Mouse (Mus musculus) stomach, embryonic 14.5 days (tissue): Measurements from ENCODE around the gene Igf2r. TPM values are rescaled to one million over a fixed set of nuclear protein-coding genes. Genes with fewer than 3 reads are reported as not detected.

Source experiments
- ATAC-seq: fragments of 200-750 bp; cut with Nextera tagmentation; 2 replicates; pipeline ENCODE4 v1.8.0; 2017; ENCODE audit warnings: low read depth, moderate TSS enrichment; ENCODE audit not compliant: insufficient number of reproducible peaks, insufficient read depth, low FRiP score
- H3K27ac ChIP-seq: fragments of 300-500 bp; sonication (generic); 2 replicates; pipeline ENCODE4 v1.5.1; 2014; ENCODE audit warnings: mild to moderate bottlenecking, low read length, moderate library complexity, mixed read lengths
- H3K27me3 ChIP-seq: fragments of 300-500 bp; sonication (generic); 2 replicates; pipeline ENCODE4 v1.6.1; 2014; ENCODE audit warnings: low read length, control low read depth, mixed read lengths; ENCODE audit not compliant: control insufficient read depth, insufficient read depth
- H3K36me3 ChIP-seq: fragments of 300-500 bp; sonication (generic); 2 replicates; pipeline ENCODE4 v1.6.1; 2014; ENCODE audit warnings: mild to moderate bottlenecking, control low read depth, low read length, moderate library complexity, mixed read lengths; ENCODE audit not compliant: control insufficient read depth, insufficient read depth
- H3K4me1 ChIP-seq: fragments of 300-500 bp; sonication (generic); 2 replicates; pipeline ENCODE4 v1.6.1; 2014; ENCODE audit warnings: low read length, control low read depth, mixed read lengths; ENCODE audit not compliant: control insufficient read depth, insufficient read depth
- H3K4me2 ChIP-seq: fragments of 300-500 bp; sonication (generic); replicated peaks from 2 replicates; pipeline ENCODE4 v1.6.1; 2014; ENCODE audit warnings: low read depth, low read length, control low read depth
- H3K4me3 ChIP-seq: fragments of 300-500 bp; sonication (generic); 2 replicates; pipeline ENCODE4 v1.5.1; 2014; ENCODE audit warnings: low read depth, low read length, control low read depth
- H3K9ac ChIP-seq: fragments of 300-500 bp; sonication (generic); replicated peaks from 2 replicates; pipeline ENCODE4 v1.6.1; 2014; ENCODE audit warnings: low read depth, mild to moderate bottlenecking, control low read depth, low read length, moderate library complexity, mixed read lengths
- H3K9me3 ChIP-seq: fragments of 300-500 bp; sonication (generic); 2 replicates; pipeline ENCODE4 v1.6.1; 2016; ENCODE audit warnings: low read depth, low read length, control low read depth; ENCODE audit not compliant: control insufficient read depth
- WGBS: fragments of 180-500 bp; shearing (Covaris S2); extraction: QIAGEN DNeasy Blood & Tissue Kit; methylation state at CpG from one replicate; pipeline ENCODE4 v1.1.7; 2014; 5-methylcytosine and 5-hydroxymethylcytosine counted together
- polyA plus RNA-seq: library from polyadenylated mRNA; unstranded; fragments of >200 nt; fragmentation: Nextera tagmentation; extraction: Ambion mirVana; gene quantifications from 2 replicates; pipeline ENCODE4 v1.2.1, GENCODE M21; 2014

Igf2r gene
- polyA plus RNA-seq, 1 experiment from 2014 or later: 46.0 TPM

DNA sequence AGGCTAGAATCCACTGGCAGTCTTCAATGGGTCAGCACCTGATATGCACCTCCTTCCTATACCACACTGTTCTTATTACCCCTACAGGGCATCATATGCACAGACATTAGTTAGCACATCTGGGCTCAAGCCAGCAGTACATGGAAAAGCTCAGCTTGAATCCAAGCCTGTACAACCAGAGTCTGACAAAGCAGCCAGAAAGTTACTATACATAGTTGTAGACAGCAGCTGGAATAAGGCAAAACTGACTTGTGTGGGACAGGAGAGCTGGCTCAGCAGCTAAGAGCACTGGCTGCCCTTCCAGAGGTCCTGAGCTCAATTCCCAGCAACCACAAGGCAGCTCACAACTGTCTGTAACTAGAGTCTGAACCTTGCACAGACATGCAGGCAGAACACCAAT lies 57.3 kb downstream of the Igf2r start:
- Histone ChIP-seq H3K9ac (no peak overlapping the region), H3K9me3 (no peaks in the 10 kb centered on the region), H3K36me3 (peaks cover 52% of the 10 kb centered on the region), H3K4me1 (no peaks in the 10 kb centered on the region), H3K27me3 (no peaks in the 10 kb centered on the region), H3K4me2 (no peak overlapping the region), H3K27ac (no peak overlapping the region), H3K4me3 (no peak overlapping the region)
- ATAC-seq: no peak

DNA sequence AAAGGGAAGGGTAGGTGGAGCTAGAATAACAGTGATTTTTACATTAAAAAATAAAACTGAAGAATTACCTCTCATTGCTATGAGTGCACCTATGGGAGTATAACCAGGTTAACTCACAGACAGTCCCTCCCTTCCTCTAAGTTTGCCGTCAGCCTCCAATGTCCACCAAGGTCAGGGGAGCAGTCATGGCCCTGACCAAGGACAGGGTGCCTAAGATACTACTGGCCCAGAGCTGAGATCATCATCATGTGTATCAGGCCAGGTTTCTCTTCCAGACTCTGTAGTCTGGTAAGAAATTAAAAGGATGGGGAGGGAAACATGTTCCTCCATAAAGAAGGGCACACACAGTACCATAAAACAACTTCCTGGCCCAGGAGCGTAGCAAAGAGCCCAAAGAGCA lies 58.5 kb downstream of the Igf2r start:
- no peaks in the 10 kb centered on the region for H3K4me1 ChIP-seq
- no peak overlapping the region for H3K4me3 ChIP-seq
- no peaks in the 10 kb centered on the region for H3K27me3 ChIP-seq
- H3K4me2 ChIP-seq: no peak overlapping the region
- WGBS: 96% methylated on average over 2 of the region's 2 CpGs
- H3K9ac ChIP-seq: no peak overlapping the region
- ATAC-seq: no peak
- H3K36me3 ChIP-seq: peaks cover 48% of the 10 kb centered on the region
- no peak overlapping the region for H3K27ac ChIP-seq
- H3K9me3 ChIP-seq: no peaks in the 10 kb centered on the region

DNA sequence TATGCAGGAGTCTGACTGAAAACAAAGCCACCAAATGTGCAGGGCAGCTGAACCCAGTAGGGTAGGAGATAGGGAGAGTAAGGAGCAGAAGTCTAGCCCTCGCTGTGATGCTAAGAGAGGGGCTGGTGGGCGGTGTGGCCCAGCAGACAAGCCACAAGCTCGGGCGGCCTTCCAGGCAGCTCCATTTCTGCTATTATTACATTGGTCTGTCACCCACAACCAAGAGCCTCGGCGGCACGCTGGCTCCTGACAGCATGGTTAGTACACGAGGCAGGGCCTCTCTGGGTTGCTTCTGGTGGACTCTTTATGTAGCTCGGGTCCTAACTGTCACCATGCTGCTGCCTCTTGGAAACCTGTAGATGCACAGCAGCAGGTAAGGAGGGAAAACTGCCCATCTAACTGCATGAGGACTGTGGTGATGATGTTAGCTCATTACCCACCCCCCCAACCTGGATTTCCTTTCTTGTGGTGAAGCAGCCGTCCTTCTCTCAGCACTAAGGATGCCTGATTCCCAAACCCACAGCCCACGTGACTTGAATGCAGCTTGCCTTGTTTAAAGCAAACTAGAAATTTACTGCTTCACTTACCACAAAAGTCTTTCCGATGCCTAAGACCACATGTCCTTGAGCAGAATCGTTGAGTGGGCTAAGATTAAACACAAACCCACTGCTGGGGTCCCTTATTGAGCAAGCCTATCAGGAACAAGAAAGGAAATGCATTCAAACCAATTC lies 59.2 kb downstream of the Igf2r start:
- WGBS: 88% methylated on average over 13 of the region's 13 CpGs

DNA sequence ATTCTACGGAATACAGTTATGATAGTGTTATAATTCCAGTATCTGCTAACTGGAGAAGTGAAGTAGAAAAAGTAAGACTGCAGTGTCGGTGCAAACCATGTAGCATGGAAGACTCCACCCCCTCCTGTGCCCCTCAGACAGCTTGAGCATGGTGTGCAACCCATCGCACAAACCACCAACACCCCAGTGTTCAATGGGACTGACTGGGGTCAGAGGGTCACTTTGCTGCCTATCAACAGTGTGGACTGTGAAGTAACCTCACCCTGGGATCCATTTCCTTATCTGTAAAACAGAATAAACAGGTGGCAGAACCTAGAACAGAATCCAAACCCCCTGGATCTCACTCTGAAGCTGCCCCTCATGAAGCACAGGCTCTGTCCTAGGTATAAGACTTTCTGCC lies 61.1 kb downstream of the Igf2r start:
- no peak overlapping the region for H3K27ac ChIP-seq
- ATAC-seq: no peak
- H3K27me3 ChIP-seq: no peaks in the 10 kb centered on the region
- no peak overlapping the region for H3K9ac ChIP-seq
- H3K4me3 ChIP-seq: no peak overlapping the region
- WGBS: 78% methylated on average over 3 of the region's 3 CpGs
- H3K9me3 ChIP-seq: no peaks in the 10 kb centered on the region
- H3K36me3 ChIP-seq: peaks cover 60% of the 10 kb centered on the region
- H3K4me1 ChIP-seq: no peaks in the 10 kb centered on the region
- H3K4me2 ChIP-seq: no peak overlapping the region

More for the DNA sequence above, 59.2 kb downstream of the Igf2r start:
- Histone ChIP-seq H3K4me1 (no peaks in the 10 kb centered on the region), H3K4me3 (no peak overlapping the region), H3K9ac (no peak overlapping the region), H3K9me3 (no peaks in the 10 kb centered on the region), H3K36me3 (peaks cover 50% of the 10 kb centered on the region), H3K27me3 (no peaks in the 10 kb centered on the region), H3K27ac (no peak overlapping the region), H3K4me2 (no peak overlapping the region)
- ATAC-seq: no peak

DNA sequence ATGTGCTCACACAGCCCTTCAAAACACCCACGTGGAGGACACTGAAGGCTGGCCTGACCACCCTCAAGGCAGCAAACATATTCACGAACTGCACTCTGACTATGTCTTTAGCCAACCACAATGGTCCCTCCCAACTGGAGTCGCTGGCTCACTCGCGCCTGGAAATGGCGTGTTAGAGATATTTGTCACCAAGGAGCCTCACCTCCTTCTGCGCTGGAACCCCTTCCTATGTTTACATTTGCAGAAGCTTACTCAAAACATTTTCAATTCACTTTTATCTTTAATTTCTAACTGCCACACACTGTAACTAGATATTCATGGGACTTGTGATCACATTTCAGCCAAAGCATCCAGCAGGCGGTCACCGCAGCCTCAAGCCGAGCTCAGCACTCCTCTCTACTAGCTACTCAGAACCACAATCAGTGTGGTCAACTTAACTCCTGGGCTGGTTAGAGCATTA lies 62.8 kb downstream of the Igf2r start:
- no peaks in the 10 kb centered on the region for H3K4me1 ChIP-seq

DNA sequence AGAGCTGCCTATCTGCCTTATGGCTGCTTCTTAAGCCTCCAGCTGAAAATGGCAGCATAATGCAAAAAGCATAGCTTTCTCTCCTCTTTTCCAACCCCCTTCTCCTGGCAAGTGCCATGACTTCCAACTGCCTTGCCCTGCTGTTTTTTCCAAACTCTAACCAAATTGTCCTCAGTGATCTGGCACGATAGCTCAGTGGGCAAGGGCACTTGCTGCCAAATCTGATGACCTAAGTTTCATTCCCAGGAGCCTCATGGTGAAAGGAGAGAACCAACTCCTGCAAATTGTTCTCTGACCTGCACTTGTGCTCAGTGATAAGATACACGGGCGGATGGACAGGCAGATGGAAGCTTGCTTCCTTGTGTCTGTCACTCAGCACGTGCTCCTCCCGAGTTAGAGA lies 66.6 kb downstream of the Igf2r start:
- ATAC-seq: no peak
- H3K4me2 ChIP-seq: no peak overlapping the region
- H3K27ac ChIP-seq: no peak overlapping the region
- 75% methylated on average over 5 of the region's 5 CpGs for WGBS
- peaks cover 68% of the 10 kb centered on the region for H3K36me3 ChIP-seq
- H3K9ac ChIP-seq: no peak overlapping the region
- H3K4me3 ChIP-seq: no peak overlapping the region
- no peaks in the 10 kb centered on the region for H3K27me3 ChIP-seq
- no peaks in the 10 kb centered on the region for H3K4me1 ChIP-seq
- H3K9me3 ChIP-seq: no peaks in the 10 kb centered on the region

More for the DNA sequence above, 62.8 kb downstream of the Igf2r start:
- H3K9ac ChIP-seq: no peak overlapping the region
- H3K27me3 ChIP-seq: no peaks in the 10 kb centered on the region
- 57% methylated on average over 10 of the region's 10 CpGs for WGBS
- peaks cover 68% of the 10 kb centered on the region for H3K36me3 ChIP-seq
- ATAC-seq: no peak
- H3K9me3 ChIP-seq: no peaks in the 10 kb centered on the region
- no peak overlapping the region for H3K27ac ChIP-seq
- H3K4me2 ChIP-seq: no peak overlapping the region
- no peak overlapping the region for H3K4me3 ChIP-seq

DNA sequence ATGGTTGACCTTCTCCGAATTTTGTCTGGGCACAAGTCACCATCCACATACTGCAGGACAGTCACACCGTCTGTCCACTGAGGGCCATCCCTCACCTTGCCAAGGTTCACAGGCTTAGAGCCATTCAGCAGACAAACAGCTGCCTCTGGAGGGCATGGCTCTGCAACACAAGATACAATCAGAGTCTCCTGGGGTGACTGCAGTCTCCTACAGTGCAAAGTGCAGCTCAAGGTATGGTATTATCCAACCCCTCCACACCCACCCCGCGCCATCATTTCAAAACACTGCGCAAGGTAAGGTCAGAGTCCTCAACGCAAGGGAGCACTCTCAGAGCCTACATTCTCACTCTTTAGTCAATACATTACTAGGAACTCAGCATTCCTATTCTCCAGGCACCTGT lies 69.1 kb downstream of the Igf2r start:
- Histone ChIP-seq H3K4me2 (no peak overlapping the region), H3K4me3 (no peak overlapping the region), H3K4me1 (no peaks in the 10 kb centered on the region), H3K9ac (no peak overlapping the region), H3K9me3 (0 out of 2 replicates have a peak, but pooled peaks cover 3% of the 10 kb centered on the region), H3K27ac (no peak overlapping the region), H3K27me3 (no peaks in the 10 kb centered on the region), H3K36me3 (peaks cover 63% of the 10 kb centered on the region)
- ATAC-seq: no peak
- WGBS: 94% methylated on average over 6 of the region's 6 CpGs

DNA sequence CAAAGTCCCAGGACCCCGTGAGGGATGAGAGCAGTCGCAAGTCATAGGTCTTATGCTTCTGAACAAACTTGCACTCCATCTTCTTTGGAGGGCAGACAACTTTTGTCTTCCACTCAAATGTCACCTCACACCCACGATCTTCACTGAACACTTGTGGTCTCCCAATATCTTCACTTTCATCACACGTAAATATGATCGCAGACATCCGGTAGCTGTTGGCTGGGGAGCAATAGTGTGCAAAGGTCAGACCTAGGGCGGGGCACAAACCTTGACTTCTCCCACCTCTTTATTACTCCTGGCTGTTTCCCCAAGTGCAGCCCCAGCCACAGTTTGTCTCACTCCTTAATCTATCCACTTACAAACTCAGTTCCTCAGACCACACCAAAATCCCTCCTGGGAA lies 77.6 kb downstream of the Igf2r start:
- no peak for ATAC-seq
- Histone ChIP-seq H3K27ac (no peak overlapping the region), H3K4me2 (no peak overlapping the region), H3K27me3 (no peaks in the 10 kb centered on the region), H3K9me3 (0 out of 2 replicates have a peak, but pooled peaks cover 3% of the 10 kb centered on the region), H3K4me1 (no peaks in the 10 kb centered on the region), H3K4me3 (no peak overlapping the region), H3K9ac (no peak overlapping the region), H3K36me3 (peaks cover 57% of the 10 kb centered on the region)
- WGBS: 81% methylated on average over 7 of the region's 7 CpGs

DNA sequence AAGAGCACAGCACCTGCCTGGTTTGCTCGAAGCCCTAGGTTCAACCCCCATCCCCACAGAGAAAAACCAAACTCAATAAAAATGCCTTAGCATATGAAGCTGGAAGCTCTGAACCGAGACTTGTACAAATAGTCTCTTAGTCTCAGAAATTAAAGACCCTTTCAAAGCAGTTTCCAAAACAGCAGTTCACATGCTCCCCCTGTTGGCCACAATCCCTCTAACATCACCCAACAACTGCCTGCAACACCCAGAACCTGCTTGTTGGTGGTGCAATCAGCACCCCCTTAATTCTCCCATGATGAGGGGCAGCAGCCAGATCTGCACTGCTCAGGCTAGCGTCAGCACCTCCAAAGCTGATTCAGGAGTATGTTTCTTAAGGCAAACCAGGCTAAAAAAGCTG lies 79.9 kb downstream of the Igf2r start:
- no peak overlapping the region for H3K4me3 ChIP-seq
- H3K27ac ChIP-seq: no peak overlapping the region
- no peak overlapping the region for H3K4me2 ChIP-seq
- ATAC-seq: no peak
- no peaks in the 10 kb centered on the region for H3K27me3 ChIP-seq
- WGBS: 55% methylated on average over 3 of the region's 3 CpGs
- H3K4me1 ChIP-seq: no peaks in the 10 kb centered on the region
- no peaks in the 10 kb centered on the region for H3K9me3 ChIP-seq
- peaks cover 70% of the 10 kb centered on the region for H3K36me3 ChIP-seq
- no peak overlapping the region for H3K9ac ChIP-seq
